Mouse (Mus musculus) myocyte (in vitro differentiated cells): ENCODE measurements at regions not wholly inside any gene's neighbourhood (a gene's known extent, or its start where the extent isn't known, plus 50 kb on each side); places are given as distances from the start of the nearest gene placed in this dataset.

Experiments
- H3K27me3 ChIP-seq: one replicate; pipeline ENCODE4 v1.6.1; 2011; ENCODE audit not compliant: control insufficient read depth, insufficient read depth, insufficient read length
- H3K36me3 ChIP-seq: one replicate; pipeline ENCODE4 v1.6.1; 2011; ENCODE audit not compliant: control insufficient read depth, insufficient read depth
- H3K4me2 ChIP-seq: one replicate; pipeline ENCODE4 v1.6.1; 2011; ENCODE audit warnings: low read depth, control low read depth
- H3K4me3 ChIP-seq: one replicate; pipeline ENCODE4 v1.5.1; 2011; ENCODE audit warnings: mild to moderate bottlenecking, control low read depth, moderate library complexity
- H3K79me2 ChIP-seq: one replicate; pipeline ENCODE4 v1.6.1; 2011; ENCODE audit not compliant: control insufficient read depth, insufficient read depth
- H3ac ChIP-seq: one replicate; pipeline ENCODE4 v1.6.1; 2011; ENCODE audit not compliant: control insufficient read depth, insufficient read length
- CEBPB ChIP-seq: IDR thresholded peaks from 2 replicates; pipeline ENCODE4 v1.6.1; 2011; ENCODE audit warnings: mild to moderate bottlenecking, moderate library complexity; ENCODE audit not compliant: poor library complexity, insufficient read depth, severe bottlenecking
- E2F4 ChIP-seq: IDR thresholded peaks from one replicate; pipeline ENCODE4 v1.6.1; 2011; ENCODE audit warnings: mild to moderate bottlenecking, control low read depth, moderate library complexity; ENCODE audit not compliant: insufficient read depth
- MAX ChIP-seq: IDR thresholded peaks from one replicate; pipeline ENCODE4 v1.6.1; 2011; ENCODE audit warnings: low read depth, mild to moderate bottlenecking, control low read depth
- MYOD1 ChIP-seq, 3 experiments: IDR thresholded peaks; one replicate each; pipeline ENCODE4 v1.6.1; 2011; ENCODE audit warnings: control low read depth in 2 of 3, low read depth in 2 of 3, mild to moderate bottlenecking in 2 of 3, moderate library complexity in 1 of 3; ENCODE audit not compliant: insufficient read length in 2 of 3, control insufficient read depth in 1 of 3
- MYOG ChIP-seq, 3 experiments: IDR thresholded peaks; one replicate each; pipeline ENCODE4 v1.6.1; 2011; ENCODE audit warnings: control low read depth in 2 of 3, low read depth in 2 of 3, mild to moderate bottlenecking in 2 of 3; ENCODE audit not compliant: insufficient read length in 2 of 3, control insufficient read depth in 1 of 3, insufficient read depth in 1 of 3
- POLR2A ChIP-seq: IDR thresholded peaks from one replicate; pipeline ENCODE4 v1.6.1; 2011; ENCODE audit warnings: low read depth, mild to moderate bottlenecking, control low read depth, moderate library complexity; ENCODE audit not compliant: insufficient read length
- POLR2AphosphoS2 ChIP-seq: IDR thresholded peaks from one replicate; pipeline ENCODE4 v1.6.1; 2011; ENCODE audit warnings: low read depth, control low read depth; ENCODE audit not compliant: insufficient read length
- REST ChIP-seq: IDR thresholded peaks from one replicate; pipeline ENCODE4 v1.6.1; 2011; ENCODE audit warnings: mild to moderate bottlenecking, control low read depth, moderate library complexity; ENCODE audit not compliant: insufficient read depth, insufficient read length
- SRF ChIP-seq: IDR thresholded peaks from one replicate; pipeline ENCODE4 v1.6.1; 2011; ENCODE audit warnings: low read depth; ENCODE audit not compliant: control insufficient read depth, insufficient read length
- TCF12 ChIP-seq: IDR thresholded peaks from one replicate; pipeline ENCODE4 v1.6.1; 2011; ENCODE audit warnings: mild to moderate bottlenecking, control low read depth; ENCODE audit not compliant: poor library complexity, insufficient read depth, severe bottlenecking
- TCF3 ChIP-seq: IDR thresholded peaks from one replicate; pipeline ENCODE4 v1.6.1; 2011; ENCODE audit warnings: low read depth, control low read depth; ENCODE audit not compliant: insufficient read length
- USF1 ChIP-seq: IDR thresholded peaks from one replicate; pipeline ENCODE4 v1.6.1; 2011; ENCODE audit warnings: low read depth, mild to moderate bottlenecking, control low read depth, moderate library complexity

GRCm38 (mm10) chr5:28568417-28568816, 101.4 kb upstream of the Shh start:
- H3K36me3 ChIP-seq, result no peaks in the 10 kb centered on the region
- no peaks in the 10 kb centered on the region for H3K27me3 ChIP-seq
- H3ac ChIP-seq, result no peak overlapping the region

GRCm38 (mm10) chr5:28567341-28567905, 100.4 kb upstream of the Shh start:
- Histone ChIP-seq H3K79me2 (no peaks in the 10 kb centered on the region), H3K27me3 (no peaks in the 10 kb centered on the region), H3K4me2 (no peak overlapping the region), H3ac (no peak overlapping the region), H3K4me3 (no peak overlapping the region), H3K36me3 (no peaks in the 10 kb centered on the region)
- TF ChIP-seq TCF12, result no peak
- TF ChIP-seq POLR2AphosphoS2, result no peak
- no peak for TF ChIP-seq CEBPB
- TF ChIP-seq MYOG (IDR thresholded peaks at IDR 0.05; ENCODE audit: control insufficient read depth in 1 of 3, insufficient read depth in 1 of 3, insufficient read length in 2 of 3, low read depth in 2 of 3), result no peak
- TF ChIP-seq E2F4, result no peak
- TF ChIP-seq TCF3, result no peak

More at GRCm38 (mm10) chr5:28568417-28568816, 101.4 kb upstream of the Shh start:
- H3K4me2 ChIP-seq, result no peak overlapping the region
- TF ChIP-seq POLR2AphosphoS2 (no peak), MYOD1 (IDR thresholded peaks at IDR 0.05; ENCODE audit: control insufficient read depth in 1 of 3, insufficient read length in 2 of 3, low read depth in 2 of 3) (no peak), CEBPB (no peak), REST (no peak), MYOG (IDR thresholded peaks at IDR 0.05; ENCODE audit: control insufficient read depth in 1 of 3, insufficient read depth in 1 of 3, insufficient read length in 2 of 3, low read depth in 2 of 3) (no peak), POLR2A (no peak), TCF3 (no peak)
- no peak overlapping the region for H3K4me3 ChIP-seq
- H3K79me2 ChIP-seq, result no peaks in the 10 kb centered on the region

DNA sequence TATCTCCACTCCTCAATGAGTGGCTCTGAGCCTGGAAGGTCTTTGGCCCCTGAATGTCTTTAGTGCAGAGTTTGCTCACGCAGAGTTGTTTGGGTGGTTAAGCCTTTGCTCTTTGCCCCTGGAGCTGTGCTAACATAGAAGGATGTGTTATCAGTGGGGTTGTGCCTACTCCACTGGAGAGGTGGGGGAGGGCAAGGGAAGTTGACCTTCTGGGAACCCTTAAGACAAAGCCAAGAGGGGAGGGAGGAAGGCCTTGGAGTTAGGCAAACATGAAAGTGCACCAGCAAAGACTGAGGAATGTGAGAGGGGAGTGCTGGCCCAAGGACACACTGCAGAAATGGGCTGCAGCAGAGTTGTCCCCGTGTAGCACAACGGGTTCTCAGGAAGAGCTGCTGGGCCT, 96.3 kb upstream of the Shh start:
- Histone ChIP-seq H3K27me3 (no peaks in the 10 kb centered on the region), H3ac (no peak overlapping the region), H3K79me2 (no peaks in the 10 kb centered on the region), H3K4me2 (no peak overlapping the region), H3K36me3 (no peaks in the 10 kb centered on the region), H3K4me3 (no peak overlapping the region)
- TF ChIP-seq MAX (no peak), REST (no peak), E2F4 (no peak), POLR2A (no peak)

GRCm38 (mm10) chr5:28562917-28563316, 95.9 kb upstream of the Shh start:
- Histone ChIP-seq H3K79me2 (no peaks in the 10 kb centered on the region), H3K27me3 (no peaks in the 10 kb centered on the region), H3K36me3 (no peaks in the 10 kb centered on the region), H3ac (no peak overlapping the region), H3K4me3 (no peak overlapping the region), H3K4me2 (no peak overlapping the region)
- no peak for TF ChIP-seq REST
- TF ChIP-seq E2F4, result no peak
- TF ChIP-seq CEBPB, result no peak
- TF ChIP-seq MYOG (IDR thresholded peaks at IDR 0.05; ENCODE audit: control insufficient read depth in 1 of 3, insufficient read depth in 1 of 3, insufficient read length in 2 of 3, low read depth in 2 of 3), result no peak
- TF ChIP-seq MAX, result no peak
- no peak for TF ChIP-seq TCF12
- no peak for TF ChIP-seq TCF3

DNA sequence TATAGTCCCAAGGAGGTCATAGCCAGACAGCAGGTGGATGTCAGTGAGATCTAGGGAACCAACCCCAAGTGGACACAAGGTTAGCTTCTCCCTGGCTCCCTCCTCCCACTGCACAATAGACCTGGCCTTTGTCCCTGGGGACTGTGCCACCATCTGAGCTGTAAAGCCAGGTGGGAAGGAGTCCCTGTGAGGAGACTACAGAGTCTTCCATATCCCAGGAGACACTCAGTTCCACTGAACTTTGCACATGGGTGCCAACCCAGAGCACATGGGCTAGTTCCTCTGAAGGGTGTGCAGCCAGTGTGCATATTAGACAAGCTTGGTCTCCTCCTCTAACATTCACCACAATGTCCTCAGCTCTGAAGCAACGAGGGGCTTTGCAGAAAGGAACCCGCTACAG, 86.5 kb upstream of the Shh start:
- Histone ChIP-seq H3K36me3 (no peaks in the 10 kb centered on the region), H3K4me3 (no peak overlapping the region), H3ac (no peak overlapping the region), H3K27me3 (no peaks in the 10 kb centered on the region), H3K79me2 (no peaks in the 10 kb centered on the region), H3K4me2 (no peak overlapping the region)
- TF ChIP-seq TCF12 (no peak), MAX (no peak), TCF3 (no peak), POLR2AphosphoS2 (no peak), MYOD1 (IDR thresholded peaks at IDR 0.05; ENCODE audit: control insufficient read depth in 1 of 3, insufficient read length in 2 of 3, low read depth in 2 of 3) (no peak), REST (no peak), SRF (no peak), MYOG (IDR thresholded peaks at IDR 0.05; ENCODE audit: control insufficient read depth in 1 of 3, insufficient read depth in 1 of 3, insufficient read length in 2 of 3, low read depth in 2 of 3) (no peak), CEBPB (no peak), E2F4 (no peak), USF1 (no peak), POLR2A (no peak)
